Mouse (Mus musculus): ENCODE measurements around the gene Kat2a. TPM values are rescaled to one million over a fixed set of nuclear protein-coding genes. Genes with fewer than 3 reads are reported as not detected.

The Kat2a gene
- polyA plus RNA-seq, 1 experiment from 2014 or later: 34.7 TPM

GRCm38 (mm10) chr11:100705095-100705747 is 7.0 kb downstream of the Kat2a start:
- no peak for ATAC-seq (ENCODE audit: extremely low read depth, insufficient number of reproducible peaks, low FRiP score, low TSS enrichment)
- H3K27ac ChIP-seq (replicated peaks): no peak overlapping the region
- H3K4me2 ChIP-seq: no peak overlapping the region
- peaks cover 17% of the 10 kb centered on the region for H3K4me1 ChIP-seq
- H3K4me3 ChIP-seq: no peak overlapping the region
- H3K27me3 ChIP-seq (replicated peaks): 0 out of 2 replicates have a peak, but pooled peaks cover 8% of the 10 kb centered on the region
- H3K36me3 ChIP-seq: peaks cover 61% of the 10 kb centered on the region
- H3K9ac ChIP-seq: no peak overlapping the region
- WGBS: 88% methylated on average over 23 of the region's 23 CpGs
- H3K9me3 ChIP-seq: no peaks in the 10 kb centered on the region

DNA sequence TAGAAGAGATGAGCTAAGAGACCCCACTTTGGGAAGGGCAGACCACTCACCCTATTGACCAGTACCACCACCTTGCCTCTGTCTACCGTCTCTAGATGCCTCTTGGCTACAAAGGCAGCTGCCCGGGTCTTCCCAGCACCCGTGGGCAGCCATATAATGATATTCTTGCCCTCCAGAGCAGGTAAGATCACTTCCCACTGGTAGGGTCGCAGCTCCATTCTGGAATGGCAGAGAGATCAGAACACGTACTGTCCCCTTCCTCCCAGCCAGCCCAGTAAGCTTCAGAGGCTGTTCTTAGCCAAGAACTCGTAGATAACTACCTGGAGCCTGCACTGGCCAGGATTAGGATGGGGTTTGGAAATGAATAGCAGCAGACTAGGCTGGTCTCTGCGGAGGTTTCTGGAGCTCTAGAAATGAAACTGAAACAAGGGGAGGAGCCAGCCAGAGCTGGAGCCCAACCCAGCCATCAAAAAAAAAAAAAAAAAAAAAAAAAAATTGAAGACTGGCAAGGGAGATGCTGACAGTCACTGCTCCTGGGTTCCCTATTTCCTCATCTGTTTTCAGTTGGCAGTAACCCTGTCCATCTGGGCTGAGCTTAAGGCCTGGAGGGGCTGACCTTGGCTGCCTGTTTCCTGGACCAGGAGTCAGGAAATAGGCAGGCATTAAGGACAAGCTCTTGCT is 8.3 kb downstream of the Kat2a start, which contains the start of gene Dhx58:
Gene Dhx58 (minus strand): TSS at position 421 of the 681 bp plus-strand sequence.
- Histone ChIP-seq H3K4me3 (no peak within 1 kb of the TSS; the same call in 1 of the 2 replicates), H3K9ac (peak within 1 kb of the TSS; percentile 72; the same call in 1 of the 2 replicates), H3K27ac (replicated peaks) (no peak within 1 kb of the TSS), H3K4me2 (peak within 1 kb of the TSS; percentile 64; the same call in 1 of the 2 replicates), H3K9me3 (no peaks in the 10 kb centered on the region), H3K27me3 (replicated peaks) (0 out of 2 replicates have a peak, but pooled peaks cover 8% of the 10 kb centered on the region), H3K4me1 (peaks cover 17% of the 10 kb centered on the region), H3K36me3 (peaks cover 49% of the 10 kb centered on the region)
- WGBS: 58% methylated on average over 7 of the region's 7 CpGs
- ATAC-seq (ENCODE audit: extremely low read depth, insufficient number of reproducible peaks, low FRiP score, low TSS enrichment): no peak

GRCm38 (mm10) chr11:100703366-100703765 is 8.9 kb downstream of the Kat2a start:
- ATAC-seq (ENCODE audit: extremely low read depth, insufficient number of reproducible peaks, low FRiP score, low TSS enrichment): no peak
- H3K36me3 ChIP-seq: peaks cover 42% of the 10 kb centered on the region
- no peak overlapping the region for H3K9ac ChIP-seq
- no peak overlapping the region for H3K27ac ChIP-seq (replicated peaks)
- H3K4me1 ChIP-seq: peaks cover 17% of the 10 kb centered on the region
- H3K4me2 ChIP-seq: peak overlapping the region; percentile 64; the same call in 1 of the 2 replicates
- WGBS: 55% methylated on average over 11 of the region's 11 CpGs
- H3K4me3 ChIP-seq: no peak overlapping the region
- H3K27me3 ChIP-seq (replicated peaks): 0 out of 2 replicates have a peak, but pooled peaks cover 8% of the 10 kb centered on the region
- no peaks in the 10 kb centered on the region for H3K9me3 ChIP-seq

GRCm38 (mm10) chr11:100702906-100703305 is 9.4 kb downstream of the Kat2a start:
- peak overlapping the region; percentile 72 for H3K9ac ChIP-seq
- H3K36me3 ChIP-seq: peaks cover 38% of the 10 kb centered on the region
- peak overlapping the region; percentile 32 for H3K4me3 ChIP-seq
- H3K27me3 ChIP-seq (replicated peaks): 0 out of 2 replicates have a peak, but pooled peaks cover 8% of the 10 kb centered on the region
- H3K9me3 ChIP-seq: no peaks in the 10 kb centered on the region
- peak overlapping the region; percentile 64 for H3K4me2 ChIP-seq
- WGBS: 33% methylated on average over 7 of the region's 7 CpGs
- no peak for ATAC-seq (ENCODE audit: extremely low read depth, insufficient number of reproducible peaks, low FRiP score, low TSS enrichment)
- H3K27ac ChIP-seq (replicated peaks): no peak overlapping the region
- peaks cover 17% of the 10 kb centered on the region for H3K4me1 ChIP-seq

- Histone ChIP-seq H3K4me3 (peak overlapping the region; percentile 32), H3K4me2 (peak overlapping the region; percentile 64), H3K9ac (peak overlapping the region; percentile 72), H3K27me3 (replicated peaks) (0 out of 2 replicates have a peak, but pooled peaks cover 8% of the 10 kb centered on the region), H3K4me1 (peaks cover 17% of the 10 kb centered on the region), H3K36me3 (peaks cover 31% of the 10 kb centered on the region), H3K9me3 (no peaks in the 10 kb centered on the region), H3K27ac (replicated peaks) (no peak overlapping the region)
- 35% methylated on average over 19 of the region's 19 CpGs for WGBS
- ATAC-seq (ENCODE audit: extremely low read depth, insufficient number of reproducible peaks, low FRiP score, low TSS enrichment): no peak
Observed at GRCm38 (mm10) chr11:100702081-100702851, 10.0 kb downstream of the Kat2a start.

DNA sequence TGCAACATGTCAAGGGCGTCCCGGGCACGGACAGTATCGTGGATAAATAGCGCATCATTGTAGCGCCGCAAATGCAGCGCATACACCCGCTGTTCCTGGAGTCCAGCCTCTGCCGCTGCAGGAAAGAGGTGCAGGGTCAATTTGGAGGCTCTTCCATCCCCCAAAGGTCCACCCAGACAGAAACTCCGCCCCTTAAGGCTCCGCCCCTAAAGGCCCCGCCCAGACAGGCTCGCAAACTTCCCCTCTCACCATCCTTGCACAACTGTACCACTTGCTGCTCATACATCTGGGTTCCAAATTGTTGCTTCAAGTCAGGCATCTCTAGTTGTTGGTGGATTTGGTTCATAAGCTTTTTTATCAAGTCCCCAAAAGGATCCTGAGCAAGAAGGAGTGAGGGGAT is 11.0 kb downstream of the Kat2a start:
- ATAC-seq (ENCODE audit: extremely low read depth, insufficient number of reproducible peaks, low FRiP score, low TSS enrichment): no peak
- Histone ChIP-seq H3K36me3 (peaks cover 22% of the 10 kb centered on the region), H3K27me3 (replicated peaks) (0 out of 2 replicates have a peak, but pooled peaks cover 8% of the 10 kb centered on the region), H3K4me1 (peaks cover 17% of the 10 kb centered on the region), H3K9me3 (no peaks in the 10 kb centered on the region), H3K9ac (0 out of 2 replicates have a peak overlapping the region, but pooled peaks have one; percentile 21), H3K4me2 (peak overlapping the region; percentile 58), H3K27ac (replicated peaks) (no peak overlapping the region), H3K4me3 (peak overlapping the region; percentile 36)
- WGBS: 6% methylated on average over 14 of the region's 14 CpGs

DNA sequence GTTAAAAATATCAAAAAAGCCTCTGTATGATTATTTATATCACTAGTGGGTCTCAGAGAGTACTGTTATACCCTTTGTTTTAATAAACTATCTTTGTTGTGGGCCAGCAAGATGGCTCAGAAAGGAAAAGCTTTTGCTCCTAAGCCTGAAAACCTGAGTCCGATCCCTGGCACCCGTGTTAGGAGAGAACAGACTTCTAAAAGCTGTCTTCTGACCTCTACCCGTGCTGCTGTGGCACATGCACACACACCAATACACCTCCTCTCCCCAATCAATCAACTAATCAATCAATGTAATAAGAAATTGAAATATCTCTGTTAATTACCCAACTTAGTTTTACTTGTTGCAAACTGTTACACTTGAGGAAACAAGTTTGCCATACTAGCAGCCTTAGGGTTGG is 11.6 kb downstream of the Kat2a start:
- Histone ChIP-seq H3K27ac (replicated peaks) (no peak overlapping the region), H3K9me3 (no peaks in the 10 kb centered on the region), H3K4me2 (0 out of 2 replicates have a peak overlapping the region, but pooled peaks have one; percentile 58), H3K4me1 (peaks cover 17% of the 10 kb centered on the region), H3K9ac (no peak overlapping the region), H3K4me3 (no peak overlapping the region), H3K36me3 (peaks cover 16% of the 10 kb centered on the region), H3K27me3 (replicated peaks) (0 out of 2 replicates have a peak, but pooled peaks cover 8% of the 10 kb centered on the region)
- WGBS: 70% methylated on average over 3 of the region's 3 CpGs
- ATAC-seq (ENCODE audit: extremely low read depth, insufficient number of reproducible peaks, low FRiP score, low TSS enrichment): no peak

DNA sequence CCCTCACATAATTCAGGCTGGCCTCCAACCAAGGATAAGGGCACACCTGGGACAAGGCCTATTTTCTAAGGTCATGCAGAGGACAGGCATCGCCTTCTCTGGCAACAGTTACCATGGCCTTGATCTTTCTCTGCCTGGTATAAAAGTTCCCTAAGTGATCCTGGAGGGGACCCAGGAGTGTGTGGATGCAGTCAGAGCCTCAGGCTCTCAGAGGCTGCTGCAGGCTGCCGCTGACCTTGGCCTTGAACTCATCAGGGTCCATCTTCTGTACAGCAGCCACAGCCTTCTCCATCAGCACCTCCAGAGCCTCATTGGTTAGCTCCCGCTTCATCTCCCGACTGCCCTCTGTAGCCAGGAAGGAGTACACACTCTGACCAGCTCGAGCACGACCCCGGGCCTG is 14.3 kb downstream of the Kat2a start:
- Histone ChIP-seq H3K4me1 (peaks cover 11% of the 10 kb centered on the region), H3K27me3 (replicated peaks) (peaks cover 21% of the 10 kb centered on the region), H3K4me3 (no peak overlapping the region), H3K36me3 (no peaks in the 10 kb centered on the region), H3K9ac (no peak overlapping the region), H3K4me2 (no peak overlapping the region), H3K27ac (replicated peaks) (no peak overlapping the region), H3K9me3 (no peaks in the 10 kb centered on the region)
- no peak for ATAC-seq (ENCODE audit: extremely low read depth, insufficient number of reproducible peaks, low FRiP score, low TSS enrichment)
- 50% methylated on average over 7 of the region's 7 CpGs for WGBS

GRCm38 (mm10) chr11:100694926-100695325 is 17.3 kb downstream of the Kat2a start:
- H3K4me1 ChIP-seq: peaks cover 14% of the 10 kb centered on the region
- H3K9ac ChIP-seq: no peak overlapping the region
- H3K4me3 ChIP-seq: no peak overlapping the region
- 32% methylated on average over 5 of the region's 5 CpGs for WGBS
- peaks cover 43% of the 10 kb centered on the region for H3K27me3 ChIP-seq (replicated peaks)
- no peaks in the 10 kb centered on the region for H3K36me3 ChIP-seq
- H3K4me2 ChIP-seq: no peak overlapping the region
- no peak for ATAC-seq (ENCODE audit: extremely low read depth, insufficient number of reproducible peaks, low FRiP score, low TSS enrichment)
- H3K9me3 ChIP-seq: no peaks in the 10 kb centered on the region
- no peak overlapping the region for H3K27ac ChIP-seq (replicated peaks)

DNA sequence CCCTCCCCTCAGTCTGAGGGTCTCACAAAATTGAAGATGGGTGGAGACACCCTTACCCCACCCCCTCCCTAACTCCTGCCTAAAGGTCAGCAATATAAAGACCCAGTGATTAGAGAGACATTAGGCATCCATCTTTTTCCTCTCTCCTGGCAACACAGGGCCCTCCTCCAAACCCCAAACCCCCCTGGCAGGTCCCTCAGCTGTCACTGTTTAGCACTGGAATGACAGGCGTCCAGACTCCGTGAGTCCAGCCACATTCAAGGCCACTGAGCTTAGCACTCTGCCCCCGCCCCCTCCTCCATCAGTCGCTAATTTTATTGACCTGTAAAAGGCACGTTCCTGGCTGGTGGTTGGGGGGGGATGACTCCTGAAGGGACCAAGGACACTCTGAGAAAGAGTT is 19.1 kb downstream of the Kat2a start:
- H3K4me3 ChIP-seq: no peak overlapping the region
- no peak overlapping the region for H3K9ac ChIP-seq
- no peaks in the 10 kb centered on the region for H3K36me3 ChIP-seq
- ATAC-seq (ENCODE audit: extremely low read depth, insufficient number of reproducible peaks, low FRiP score, low TSS enrichment): no peak
- peaks cover 46% of the 10 kb centered on the region for H3K27me3 ChIP-seq (replicated peaks)
- no peak overlapping the region for H3K4me2 ChIP-seq
- WGBS: 26% methylated on average over 5 of the region's 5 CpGs
- no peak overlapping the region for H3K27ac ChIP-seq (replicated peaks)
- H3K9me3 ChIP-seq: no peaks in the 10 kb centered on the region
- H3K4me1 ChIP-seq: peaks cover 14% of the 10 kb centered on the region

DNA sequence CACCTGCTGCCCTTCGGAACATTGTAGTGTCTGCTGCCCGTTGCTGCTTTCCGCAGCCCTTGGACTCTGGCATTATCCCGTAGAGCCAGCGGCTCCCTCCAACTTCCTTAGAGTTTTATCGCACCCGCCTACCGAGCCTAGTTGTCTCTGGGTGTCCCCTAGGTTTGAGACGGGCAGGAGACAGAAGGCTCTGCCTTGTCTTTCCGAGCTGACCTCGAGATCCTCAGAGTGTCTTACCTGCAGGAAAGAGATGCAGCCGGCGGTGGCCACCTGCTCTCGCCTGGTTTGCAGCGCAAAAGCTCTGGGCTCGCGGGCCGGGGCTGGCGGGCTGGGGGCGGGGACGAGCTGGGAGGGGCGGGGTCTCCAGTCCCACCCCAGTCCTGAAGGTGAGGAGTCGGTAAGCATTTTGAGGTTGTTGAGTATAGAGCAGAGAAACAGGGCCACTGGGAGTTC is 20.1 kb downstream of the Kat2a start, which contains the start of gene Zfp385c:
Gene Zfp385c (minus strand): TSS at position 292 of the 453 bp plus-strand sequence.
- Histone ChIP-seq H3K4me2 (peak within 1 kb of the TSS; percentile 74), H3K27me3 (replicated peaks) (peaks cover 46% of the 10 kb centered on the region), H3K4me3 (peak within 1 kb of the TSS; percentile 44), H3K27ac (replicated peaks) (no peak within 1 kb of the TSS), H3K9me3 (no peaks in the 10 kb centered on the region), H3K4me1 (peaks cover 14% of the 10 kb centered on the region), H3K36me3 (no peaks in the 10 kb centered on the region), H3K9ac (peak within 1 kb of the TSS; percentile 77)
- no peak for ATAC-seq (ENCODE audit: extremely low read depth, insufficient number of reproducible peaks, low FRiP score, low TSS enrichment)
- WGBS: 3% methylated on average over 22 of the region's 23 CpGs
